Mouse (Mus musculus): ENCODE data around the gene Kif5a.

Kif5a gene

GRCm38 (mm10) chr10:127289573-127290191, 26.5 kb upstream of the Kif5a start:
- DNase-seq (ENCODE audit: low spot score in 2 of 2), result peak in 1 of 2 experiments; percentile 35

GRCm38 (mm10) chr10:127288800-127289572, 25.8 kb upstream of the Kif5a start, which contains the start of gene Mbd6:
Gene Mbd6, minus strand, starts transcription at chr10:127289018.
- DNase-seq (ENCODE audit: low spot score in 2 of 2), result peak; percentile 87 to 94

- peak; percentile 51 to 60 for DNase-seq (ENCODE audit: low spot score in 2 of 2)
Measured at GRCm38 (mm10) chr10:127288328-127288799, 25.2 kb upstream of the Kif5a start.

- DNase-seq (ENCODE audit: low spot score in 2 of 2), result no peak
Measured at GRCm38 (mm10) chr10:127287936-127288293, 24.8 kb upstream of the Kif5a start.

DNA sequence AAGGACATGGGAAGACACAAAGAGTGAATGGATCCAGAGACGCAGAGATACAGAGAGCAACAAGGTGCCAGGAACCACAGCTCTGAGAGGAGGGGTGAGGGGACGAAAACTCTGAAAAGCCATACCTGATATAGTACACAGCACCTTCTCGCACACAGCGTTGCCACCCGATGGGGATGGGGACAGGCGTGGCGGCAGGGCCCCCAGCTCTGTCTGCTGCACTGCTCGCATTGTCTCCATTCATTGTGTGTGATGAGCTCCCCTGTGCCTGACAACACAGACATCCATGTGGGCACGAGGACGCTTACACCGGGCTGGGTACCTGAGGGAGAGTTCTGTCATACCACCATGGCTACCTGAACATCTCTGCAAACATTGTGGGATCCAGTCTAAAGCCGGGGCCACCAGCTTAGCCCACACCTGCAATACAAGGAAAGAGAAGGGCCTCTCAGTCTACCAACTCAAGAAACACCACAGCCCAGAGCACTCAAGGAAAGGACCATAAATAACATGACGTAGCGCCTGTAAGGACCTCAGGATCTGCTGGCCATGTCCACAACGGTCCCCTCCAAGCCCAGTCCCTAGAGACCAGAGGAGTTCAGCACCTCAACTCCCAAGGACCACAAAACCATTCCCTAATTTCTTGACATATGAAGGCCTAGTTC, 24.3 kb upstream of the Kif5a start:
- DNase-seq (ENCODE audit: low spot score in 2 of 2), result no peak

GRCm38 (mm10) chr10:127286730-127287129, 23.6 kb upstream of the Kif5a start:
- no peak for DNase-seq (ENCODE audit: low spot score in 2 of 2)

DNA sequence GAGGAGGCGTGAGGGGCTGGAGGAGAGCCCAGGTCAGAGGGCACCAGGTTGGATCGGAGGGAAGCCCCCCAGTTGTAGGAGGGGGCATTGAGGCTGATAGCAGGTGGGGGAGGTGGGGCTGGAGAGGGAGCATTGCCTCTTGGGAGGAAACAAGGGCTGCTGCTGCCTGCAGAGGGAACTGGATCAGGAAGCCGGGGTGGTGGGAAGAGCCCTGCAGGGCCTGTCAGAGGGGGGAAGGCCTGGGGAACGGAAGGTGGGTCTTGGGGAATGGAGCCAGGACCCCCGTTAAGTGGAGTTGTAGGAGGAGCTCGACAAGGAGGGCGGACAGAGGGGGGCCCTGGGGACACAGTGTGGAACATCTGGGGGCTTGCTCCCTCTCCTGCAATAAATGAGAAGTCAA, 23.0 kb upstream of the Kif5a start:
- DNase-seq (ENCODE audit: low spot score in 2 of 2), result no peak

- DNase-seq (ENCODE audit: low spot score in 2 of 2), result no peak
Measured at GRCm38 (mm10) chr10:127285644-127286043, 22.5 kb upstream of the Kif5a start.

GRCm38 (mm10) chr10:127284724-127285500, 21.8 kb upstream of the Kif5a start:
- no peak for DNase-seq (ENCODE audit: low spot score in 2 of 2)

- no peak for DNase-seq (ENCODE audit: low spot score in 2 of 2)
Measured at GRCm38 (mm10) chr10:127284105-127284622, 21.0 kb upstream of the Kif5a start.

DNA sequence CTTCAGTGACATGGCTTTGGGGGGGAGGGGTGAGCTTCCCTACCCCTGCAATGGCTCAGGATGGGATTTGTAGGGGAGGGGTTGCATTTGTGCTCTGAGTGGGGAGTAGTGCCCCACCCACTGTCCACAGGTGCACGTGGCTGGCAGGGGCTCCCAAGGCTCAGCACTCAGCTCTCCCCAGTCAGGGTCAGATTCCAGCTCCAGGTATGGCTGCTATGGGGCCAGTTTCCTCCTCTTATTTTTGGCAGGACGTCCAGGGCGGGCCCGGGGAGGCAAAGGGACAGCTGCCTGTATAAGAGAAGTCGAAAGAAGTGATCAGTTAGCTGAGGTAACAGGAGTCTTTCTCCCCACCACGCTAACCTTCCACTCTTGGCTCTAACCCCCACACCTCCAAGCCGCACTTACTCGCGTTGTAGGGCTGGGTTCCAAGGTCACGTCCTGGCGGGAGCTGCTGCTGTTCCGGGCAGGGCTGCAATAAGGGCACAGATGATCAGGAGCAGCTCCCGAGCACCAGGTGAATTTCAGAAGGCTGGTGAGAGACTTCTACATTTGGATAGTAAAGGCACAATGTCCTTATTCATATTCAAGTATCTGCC, 19.6 kb upstream of the Kif5a start:
- DNase-seq (ENCODE audit: low spot score in 2 of 2), result no peak

- DNase-seq (ENCODE audit: low spot score in 2 of 2), result no peak
Measured at GRCm38 (mm10) chr10:127281316-127281715, 18.2 kb upstream of the Kif5a start.

DNA sequence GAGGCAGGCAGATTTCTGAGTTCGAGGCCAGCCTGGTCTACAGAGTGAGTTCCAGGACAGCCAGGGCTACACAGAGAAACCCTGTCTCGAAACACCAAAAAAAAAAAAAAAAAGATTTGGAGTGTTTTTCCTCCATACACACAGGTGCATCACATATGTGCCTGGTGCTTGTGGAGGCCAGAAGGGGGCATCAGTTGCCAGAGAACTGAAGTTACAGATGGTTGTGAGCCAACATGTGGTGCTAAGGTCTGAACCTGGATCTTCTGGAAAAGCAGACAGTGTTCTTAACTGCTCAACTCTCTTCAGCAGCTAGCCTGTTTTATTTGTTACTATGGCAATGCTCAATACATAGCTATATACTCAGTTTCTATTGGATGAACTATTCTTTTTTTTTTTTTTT, 16.6 kb upstream of the Kif5a start:
- no peak for DNase-seq (ENCODE audit: low spot score in 2 of 2)

DNA sequence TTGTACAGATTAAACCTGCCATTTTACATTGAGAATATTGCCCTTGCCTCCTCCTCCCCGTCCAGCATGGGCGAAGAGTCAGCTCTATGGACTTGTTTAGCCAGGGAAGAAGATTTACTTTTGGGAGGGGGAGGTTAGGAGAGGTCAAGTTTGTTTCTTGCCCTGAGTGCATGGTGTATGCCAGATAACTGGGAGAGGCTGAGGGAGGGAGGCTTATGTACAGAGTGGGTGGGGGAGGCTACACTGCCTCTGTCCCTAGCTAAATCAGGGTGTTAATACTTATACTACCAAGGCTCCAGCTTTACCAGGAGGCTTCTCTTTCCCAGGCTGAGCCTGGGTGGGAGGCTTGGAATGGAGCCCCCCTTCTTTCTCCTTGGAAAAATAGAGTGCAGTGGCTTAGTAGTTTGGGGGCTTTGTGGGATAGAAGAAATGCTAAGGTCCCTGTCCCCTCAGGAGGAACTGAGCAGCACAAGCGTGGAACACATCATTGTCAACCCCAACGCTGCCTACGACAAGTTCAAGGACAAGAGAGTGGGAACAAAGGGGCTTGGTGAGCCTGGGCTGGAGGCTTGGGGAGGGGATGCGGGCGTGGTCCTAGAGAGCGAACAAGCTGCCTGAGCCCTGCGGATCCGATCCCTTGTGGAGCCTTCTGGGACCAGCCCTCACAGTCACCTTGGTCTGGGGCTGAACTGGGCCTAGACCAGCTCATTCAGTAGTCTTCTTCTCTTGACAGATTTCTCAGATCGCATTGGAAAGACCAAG, 11.3 kb upstream of the Kif5a start:
- no peak for DNase-seq (ENCODE audit: low spot score in 2 of 2)

GRCm38 (mm10) chr10:127272371-127272770, 9.2 kb upstream of the Kif5a start:
- DNase-seq (ENCODE audit: low spot score in 2 of 2), result no peak

GRCm38 (mm10) chr10:127269884-127270283, 6.7 kb upstream of the Kif5a start:
- no peak for DNase-seq (ENCODE audit: low spot score in 2 of 2)

- DNase-seq (ENCODE audit: low spot score in 2 of 2), result no peak
Measured at GRCm38 (mm10) chr10:127269036-127269435, 5.9 kb upstream of the Kif5a start.

GRCm38 (mm10) chr10:127268401-127268800, 5.3 kb upstream of the Kif5a start:
- no peak for DNase-seq (ENCODE audit: low spot score in 2 of 2)

GRCm38 (mm10) chr10:127267318-127267717, 4.2 kb upstream of the Kif5a start:
- DNase-seq (ENCODE audit: low spot score in 2 of 2), result no peak

All from thymus, postnatal 10 days (tissue).